ENCODE assay signal across 10 mouse cellular contexts in genomic region chr6:98005566-98005965, GRCm38 (mm10).
DNase-seq lines count a peak whose midpoint lies in the region; ATAC-seq and TF ChIP-seq lines count a peak whose summit lies in the region.
"Had no signal": no experiment of that assay in that cellular context is flagged by ENCODE, and none has a peak within 500 bp of the region (broad histone marks: within the 10 kb centered on the region; RNA-seq: fewer than 3 reads in every experiment).

No protein-coding gene starts in this region.

- no peak overlapping the region for H3K4me3 ChIP-seq in hindbrain, embryonic 11.5 days (ENCODE audit: low read depth, low read length)
- no peak overlapping the region for H3K4me3 ChIP-seq in hindbrain, embryonic 16.5 days (ENCODE audit: low read length)
- no peak overlapping the region for H3K4me3 ChIP-seq in C2C12 (ENCODE audit: insufficient read depth, poor library complexity, severe bottlenecking)
- no peak overlapping the region for H3K4me3 ChIP-seq in kidney, postnatal 0 days (replicated peaks; ENCODE audit: low read depth, low read length)
- no peak overlapping the region for H3K4me3 ChIP-seq in heart, embryonic 10.5 days
- H3K4me3 ChIP-seq: embryonic facial prominence, embryonic 15.5 days; limb, embryonic 15.5 days had no signal

- H3K27me3 ChIP-seq in hindbrain, embryonic 11.5 days (ENCODE audit: control insufficient read depth, insufficient read depth, low read length) = no peaks in the 10 kb centered on the region
- H3K27me3 ChIP-seq in hindbrain, embryonic 16.5 days (replicated peaks; ENCODE audit: control insufficient read depth, insufficient read depth, low read length) = no peaks in the 10 kb centered on the region
- H3K27me3 ChIP-seq in C2C12 (ENCODE audit: control insufficient read depth, insufficient read depth, insufficient read length) = no peaks in the 10 kb centered on the region
- no peaks in the 10 kb centered on the region for H3K27me3 ChIP-seq in kidney, postnatal 0 days (ENCODE audit: insufficient read depth, low read length)
- H3K27me3 ChIP-seq in heart, embryonic 10.5 days (ENCODE audit: insufficient read depth, poor library complexity, severe bottlenecking) = no peaks in the 10 kb centered on the region
- H3K27me3 ChIP-seq: limb, embryonic 15.5 days had no signal

- no peaks in the 10 kb centered on the region for H3K36me3 ChIP-seq in hindbrain, embryonic 11.5 days (ENCODE audit: control insufficient read depth, insufficient read depth, low read length)
- H3K36me3 ChIP-seq in hindbrain, embryonic 16.5 days (ENCODE audit: control insufficient read depth, insufficient read depth, low read length) = no peaks in the 10 kb centered on the region
- H3K36me3 ChIP-seq in C2C12 (ENCODE audit: control insufficient read depth, insufficient read depth) = no peaks in the 10 kb centered on the region
- H3K36me3 ChIP-seq in kidney, postnatal 0 days (ENCODE audit: insufficient read depth, low read length) = no peaks in the 10 kb centered on the region
- peaks cover 20% of the 10 kb centered on the region; the same call in 1 of the 2 replicates for H3K36me3 ChIP-seq in heart, embryonic 10.5 days
- H3K36me3 ChIP-seq: embryonic facial prominence, embryonic 15.5 days; limb, embryonic 15.5 days had no signal

- no peaks in the 10 kb centered on the region for H3K9me3 ChIP-seq in hindbrain, embryonic 11.5 days (ENCODE audit: control insufficient read depth, low read length)
- no peaks in the 10 kb centered on the region for H3K9me3 ChIP-seq in hindbrain, embryonic 16.5 days (ENCODE audit: control insufficient read depth, low read length)
- no peaks in the 10 kb centered on the region for H3K9me3 ChIP-seq in kidney, postnatal 0 days (replicated peaks; ENCODE audit: low read length)
- H3K9me3 ChIP-seq in heart, embryonic 10.5 days = no peaks in the 10 kb centered on the region
- H3K9me3 ChIP-seq: embryonic facial prominence, embryonic 15.5 days; limb, embryonic 15.5 days had no signal

- H3K79me3 ChIP-seq in C2C12 (ENCODE audit: low read depth) = no peaks in the 10 kb centered on the region

- WGBS in hindbrain, embryonic 11.5 days = 79% methylated on average over 1 of the region's 1 CpGs
- 72% methylated on average over 1 of the region's 1 CpGs for WGBS in hindbrain, embryonic 16.5 days
- 81% methylated on average over 1 of the region's 1 CpGs for WGBS in kidney, postnatal 0 days
- 72% methylated on average over 1 of the region's 1 CpGs for WGBS in heart, embryonic 10.5 days

- H3K79me2 ChIP-seq in C2C12 (ENCODE audit: control insufficient read depth, insufficient read depth) = no peaks in the 10 kb centered on the region

- H3K4me2 ChIP-seq in hindbrain, embryonic 11.5 days (replicated peaks; ENCODE audit: low read depth, low read length) = no peak overlapping the region
- H3K4me2 ChIP-seq in hindbrain, embryonic 16.5 days (ENCODE audit: low read length) = no peak overlapping the region
- H3K4me2 ChIP-seq in kidney, postnatal 0 days (ENCODE audit: low read length) = no peak overlapping the region
- H3K4me2 ChIP-seq: embryonic facial prominence, embryonic 15.5 days; limb, embryonic 15.5 days had no signal

- H3ac ChIP-seq in C2C12 (ENCODE audit: control insufficient read depth, insufficient read length, low read depth) = no peak overlapping the region

- TF ChIP-seq CTCF in C2C12 (IDR thresholded peaks at IDR 0.05; ENCODE audit: control insufficient read depth, insufficient read depth, insufficient read length) = peak; percentile 21
- TF ChIP-seq CTCF in kidney, postnatal 0 days (IDR thresholded peaks at IDR 0.05; ENCODE audit: low read depth) = peak; percentile 70

- DNase-seq in hindbrain, embryonic 11.5 days (ENCODE audit: low spot score) = peak; percentile 47
- peak; percentile 59 for DNase-seq in R1 (ENCODE audit: low read depth, low spot score)
- DNase-seq in kidney, postnatal 0 days (ENCODE audit: low spot score) = no peak
- DNase-seq in testis, postnatal 10 days (ENCODE audit: low spot score) = peak; percentile 61
- DNase-seq in urinary bladder, postnatal 36 days (ENCODE audit: low spot score in 2 of 2) = no peak
- no peak for DNase-seq in heart, embryonic 10.5 days (ENCODE audit: low spot score)

- H3K4me1 ChIP-seq in hindbrain, embryonic 11.5 days (replicated peaks; ENCODE audit: control insufficient read depth, insufficient read depth, low read length) = 0 out of 2 replicates have a peak, but pooled peaks cover 2% of the 10 kb centered on the region
- H3K4me1 ChIP-seq in hindbrain, embryonic 16.5 days (ENCODE audit: control insufficient read depth, insufficient read depth, low read depth, low read length) = no peaks in the 10 kb centered on the region
- H3K4me1 ChIP-seq in kidney, postnatal 0 days (replicated peaks; ENCODE audit: insufficient read depth, low read length) = no peaks in the 10 kb centered on the region
- peaks cover 8% of the 10 kb centered on the region; the same call in 1 of the 2 replicates for H3K4me1 ChIP-seq in heart, embryonic 10.5 days
- H3K4me1 ChIP-seq: embryonic facial prominence, embryonic 15.5 days had no signal

- no peak overlapping the region for H3K9ac ChIP-seq in hindbrain, embryonic 11.5 days (ENCODE audit: low read depth, low read length)
- no peak overlapping the region for H3K9ac ChIP-seq in hindbrain, embryonic 16.5 days (ENCODE audit: low read depth, low read length)
- H3K9ac ChIP-seq in kidney, postnatal 0 days (ENCODE audit: low read depth, low read length) = no peak overlapping the region
- H3K9ac ChIP-seq: embryonic facial prominence, embryonic 15.5 days; limb, embryonic 15.5 days had no signal

- ATAC-seq in hindbrain, embryonic 11.5 days (ENCODE audit: low FRiP score) = no peak
- ATAC-seq in hindbrain, embryonic 16.5 days = no peak
- no peak for ATAC-seq in kidney, postnatal 0 days (replicated peaks; ENCODE audit: low FRiP score, low read depth)

- H3K27ac ChIP-seq in hindbrain, embryonic 11.5 days (ENCODE audit: low read depth, low read length) = no peak overlapping the region
- no peak overlapping the region for H3K27ac ChIP-seq in hindbrain, embryonic 16.5 days (ENCODE audit: low read depth, low read length)
- H3K27ac ChIP-seq in kidney, postnatal 0 days = no peak overlapping the region
- H3K27ac ChIP-seq in heart, embryonic 10.5 days = no peak overlapping the region
- H3K27ac ChIP-seq: embryonic facial prominence, embryonic 15.5 days; limb, embryonic 15.5 days had no signal

TF ChIP-seq in C2C12, 6 proteins besides CTCF, POLR2A, EP300 and RAD21:
- TF ChIP-seq USF1 (IDR thresholded peaks at IDR 0.05; ENCODE audit: low read depth) = no peak
- no peak for TF ChIP-seq MYOG (IDR thresholded peaks at IDR 0.05; ENCODE audit: control insufficient read depth, extremely low read depth, insufficient read length)
- no peak for TF ChIP-seq MYOD1 (IDR thresholded peaks at IDR 0.05; ENCODE audit: control insufficient read depth, insufficient read length, low read depth)
- TF ChIP-seq CEBPB (IDR thresholded peaks at IDR 0.05; ENCODE audit: low read depth) = no peak

Comparison
In these comparisons a context has a peak if more than half of its experiments do, and no peak if none do; other contexts are left out.
1. DNase-seq: peak in hindbrain, embryonic 11.5 days (single experiment), R1 (single experiment) and testis, postnatal 10 days (single experiment); none in kidney, postnatal 0 days (single experiment), urinary bladder, postnatal 36 days (0 of 2) and heart, embryonic 10.5 days (single experiment).